Mouse (Mus musculus): ENCODE data around the gene Glipr1.

The Glipr1 gene

GRCm38 (mm10) chr10:111960459-111960858 is 42.0 kb downstream of the Glipr1 start:
- no peak for DNase-seq (ENCODE audit: low read depth, low spot score)

GRCm38 (mm10) chr10:111959353-111959752 is 43.1 kb downstream of the Glipr1 start:
- DNase-seq (ENCODE audit: low read depth, low spot score): no peak

DNA sequence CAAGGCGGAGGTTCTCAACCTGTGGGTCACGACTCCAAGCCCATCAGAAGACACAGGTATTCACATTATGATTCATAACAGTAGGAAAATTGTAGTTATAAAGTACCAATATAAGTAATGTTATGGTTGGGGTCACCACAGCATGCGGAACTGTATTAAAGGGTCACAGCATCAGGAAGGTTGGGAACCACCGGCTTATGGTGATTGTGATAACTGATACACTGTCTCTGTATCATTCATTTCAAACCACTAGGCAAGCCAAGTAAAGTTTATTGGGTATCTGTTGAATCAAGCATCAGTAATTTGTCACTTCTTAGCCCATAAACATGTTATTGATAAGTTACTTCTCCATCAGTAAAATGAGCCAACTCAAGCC is 44.4 kb downstream of the Glipr1 start:
- no peak for DNase-seq (ENCODE audit: low read depth, low spot score)

- DNase-seq (ENCODE audit: low read depth, low spot score): peak; percentile 75
Measured at GRCm38 (mm10) chr10:111957271-111958045, 45.0 kb downstream of the Glipr1 start.

DNA sequence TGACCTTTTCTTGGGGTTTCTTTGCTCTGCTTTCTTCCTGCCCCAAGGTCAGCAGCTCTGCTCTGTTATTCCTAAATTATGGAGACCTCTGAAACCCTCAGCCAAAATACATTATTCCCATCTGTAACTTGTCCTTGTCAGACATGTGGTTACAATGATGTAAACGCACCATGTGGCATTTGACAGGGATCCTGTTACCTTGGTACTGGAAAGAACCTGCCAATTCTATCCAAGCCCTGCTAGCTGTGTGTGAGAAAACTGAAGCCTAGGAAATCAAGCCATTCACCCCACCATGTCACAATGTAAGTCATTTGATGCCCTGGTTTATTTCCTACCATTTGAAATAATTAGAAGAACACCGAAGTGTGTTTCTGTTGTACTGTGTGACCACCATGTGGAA is 46.6 kb downstream of the Glipr1 start:
- DNase-seq (ENCODE audit: low read depth, low spot score): no peak

DNA sequence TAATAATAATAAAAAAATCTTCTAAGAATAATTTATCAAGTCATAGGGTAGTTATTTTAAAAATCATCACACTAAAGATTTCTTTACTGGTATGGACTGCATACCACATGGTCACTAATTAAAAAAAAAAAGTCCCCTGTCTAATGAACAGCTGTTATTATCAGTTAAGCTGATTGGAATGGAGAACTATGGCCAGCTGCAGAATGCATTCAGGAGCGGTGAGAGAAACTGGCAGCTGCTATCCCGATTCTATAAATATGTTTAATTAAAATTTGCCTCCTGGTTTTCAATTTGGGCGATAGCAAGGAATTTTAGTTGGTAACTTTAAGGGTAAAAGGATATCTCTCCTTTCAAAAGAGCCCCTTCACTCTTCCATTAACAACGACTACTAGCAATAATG is 53.4 kb downstream of the Glipr1 start:
- no peak for DNase-seq (ENCODE audit: low read depth, low spot score)

DNA sequence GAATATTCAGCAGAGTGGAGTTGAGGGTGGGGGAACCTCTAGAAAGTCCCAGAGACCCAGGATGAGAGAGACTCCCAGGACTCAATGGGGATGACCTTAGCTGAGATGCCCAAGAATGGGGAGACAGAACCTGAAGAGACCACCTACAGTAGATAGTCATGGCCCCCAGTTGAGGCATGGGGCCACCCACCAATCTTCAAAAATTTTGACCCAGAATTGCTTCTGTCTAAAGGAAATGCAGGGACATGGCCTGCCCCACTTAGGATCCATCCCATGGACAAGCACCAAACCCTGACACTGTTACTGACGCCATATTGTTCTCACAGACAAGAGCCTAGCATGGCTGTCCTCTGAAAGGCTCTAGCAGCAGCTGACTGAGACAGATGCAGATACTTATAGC is 54.4 kb downstream of the Glipr1 start:
- DNase-seq (ENCODE audit: low read depth, low spot score): no peak

GRCm38 (mm10) chr10:111945563-111945962 is 56.9 kb downstream of the Glipr1 start:
- DNase-seq (ENCODE audit: low read depth, low spot score): no peak

DNA sequence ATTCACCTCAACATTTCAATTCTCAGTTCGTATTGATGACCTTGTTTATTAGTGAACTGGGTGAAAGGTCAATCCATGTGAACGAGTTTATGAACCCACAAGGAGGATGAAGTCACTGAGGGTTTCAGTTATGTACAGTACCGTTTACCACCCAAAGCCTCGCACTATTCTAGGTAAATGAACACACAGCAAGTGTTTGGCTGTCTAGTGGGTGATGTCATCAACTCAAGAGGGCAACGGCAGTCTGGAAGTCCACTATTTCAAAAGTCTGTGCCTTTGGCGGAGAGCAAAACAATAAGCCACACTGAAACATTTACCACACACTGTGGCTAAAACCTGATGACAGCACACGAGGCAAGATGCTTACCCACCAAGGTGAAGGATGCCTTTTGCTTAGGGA is 59.4 kb downstream of the Glipr1 start:
- DNase-seq (ENCODE audit: low read depth, low spot score): no peak

DNA sequence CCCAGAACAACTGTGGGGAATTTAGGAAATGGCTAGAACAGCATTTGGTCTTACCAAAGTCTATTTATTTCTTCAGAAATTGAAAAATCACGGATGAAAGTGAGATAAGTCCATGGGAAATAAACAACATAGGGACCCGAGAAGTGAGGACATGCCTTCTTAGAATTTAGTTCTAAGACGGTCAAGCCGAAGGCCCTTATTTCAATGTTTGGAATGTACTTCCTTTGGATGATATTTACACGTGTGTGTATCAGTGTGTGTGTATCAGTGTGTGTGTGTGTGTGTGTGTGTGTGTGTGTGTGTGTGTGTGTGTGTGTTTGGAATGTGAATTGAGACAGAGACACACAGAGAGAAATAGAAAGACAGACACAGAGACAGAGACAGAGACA is 65.3 kb downstream of the Glipr1 start:
- DNase-seq (ENCODE audit: low read depth, low spot score): no peak

DNA sequence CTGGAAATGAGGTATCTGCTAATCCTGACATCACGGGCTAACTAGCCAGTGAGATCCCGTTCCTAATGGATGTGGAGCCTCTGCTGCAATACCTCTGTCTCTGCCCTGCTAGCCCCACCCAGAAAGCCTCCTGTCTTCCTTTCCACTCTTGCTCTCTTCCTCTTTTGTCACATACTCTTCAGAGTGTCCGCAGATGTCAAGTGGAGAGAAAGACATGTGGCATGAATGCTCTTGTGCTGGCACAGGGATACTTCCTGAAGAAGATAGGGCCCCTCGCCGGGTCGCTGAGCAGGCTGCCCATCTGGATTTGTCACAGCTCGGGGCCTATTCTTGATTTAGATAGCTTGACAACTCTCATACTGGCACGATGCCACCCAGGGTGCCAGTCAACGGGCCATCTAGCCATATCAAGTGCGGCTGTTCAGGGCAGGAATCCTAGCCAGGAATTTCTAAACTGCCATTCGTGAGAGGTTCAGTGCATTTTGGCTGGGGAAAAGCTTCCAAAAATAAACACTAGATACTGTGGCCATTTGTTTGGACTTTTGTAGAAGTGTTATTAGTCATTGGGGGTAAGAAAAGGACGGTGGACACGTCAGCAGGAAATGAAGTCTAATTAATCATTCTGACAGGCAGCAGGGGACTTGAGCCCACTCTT is 65.8 kb downstream of the Glipr1 start:
- no peak for DNase-seq (ENCODE audit: low read depth, low spot score)

DNA sequence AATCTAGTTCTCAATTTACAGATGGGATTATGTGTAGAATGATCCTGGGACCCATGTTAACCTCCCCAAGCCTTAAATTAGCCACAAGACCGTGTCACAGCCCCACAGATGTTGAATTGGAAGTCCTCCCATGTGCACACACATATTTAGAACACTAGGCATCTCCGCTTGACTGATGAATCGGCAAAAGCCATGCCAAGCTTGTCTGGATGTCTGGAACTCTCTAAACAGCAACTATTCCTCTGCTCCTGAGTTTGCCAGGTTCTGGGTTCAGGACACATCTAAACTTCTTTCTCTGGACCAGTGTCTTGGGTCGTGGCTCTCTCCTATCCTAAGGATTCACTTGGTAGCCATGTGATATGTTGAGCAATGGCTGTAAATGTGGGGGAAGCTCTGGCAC is 66.4 kb downstream of the Glipr1 start:
- no peak for DNase-seq (ENCODE audit: low read depth, low spot score)

Measured in A20 (cell line).